Mouse (Mus musculus) forebrain, embryonic 13.5 days (tissue): Measurements from ENCODE around the gene Slc22a7. TPM values are rescaled to one million over a fixed set of nuclear protein-coding genes. Genes with fewer than 3 reads are reported as not detected.

Experiments
- ATAC-seq: fragments of 200-750 bp; cut with Nextera tagmentation; 2 replicates; pipeline ENCODE4 v1.8.0; 2017
- H3K27ac ChIP-seq: fragments of 300-500 bp; sonication (generic); 2 replicates; pipeline ENCODE4 v1.5.1; 2015; ENCODE audit warnings: inconsistent platforms, mild to moderate bottlenecking, moderate library complexity
- H3K27me3 ChIP-seq: fragments of 300-500 bp; sonication (generic); 2 replicates; pipeline ENCODE4 v1.6.1; 2015; ENCODE audit warnings: mild to moderate bottlenecking, inconsistent platforms
- H3K36me3 ChIP-seq: fragments of 300-500 bp; sonication (generic); 2 replicates; pipeline ENCODE4 v1.6.1; 2015; ENCODE audit warnings: mild to moderate bottlenecking, inconsistent platforms; ENCODE audit not compliant: poor library complexity, severe bottlenecking
- H3K4me1 ChIP-seq: fragments of 300-500 bp; sonication (generic); 2 replicates; pipeline ENCODE4 v1.6.1; 2015; ENCODE audit warnings: inconsistent platforms
- H3K4me2 ChIP-seq: fragments of 300-500 bp; sonication (generic); 2 replicates; pipeline ENCODE4 v1.6.1; 2015; ENCODE audit warnings: inconsistent platforms, mild to moderate bottlenecking, moderate library complexity
- H3K4me3 ChIP-seq: fragments of 300-500 bp; sonication (generic); 2 replicates; pipeline ENCODE4 v1.5.1; 2015; ENCODE audit warnings: mild to moderate bottlenecking, inconsistent platforms
- H3K9ac ChIP-seq: fragments of 300-500 bp; sonication (generic); 2 replicates; pipeline ENCODE4 v1.6.1; 2015; ENCODE audit warnings: mild to moderate bottlenecking, inconsistent platforms
- H3K9me3 ChIP-seq: fragments of 300-500 bp; sonication (generic); replicated peaks from 2 replicates; pipeline ENCODE4 v1.6.1; 2016; ENCODE audit warnings: inconsistent platforms
- WGBS: fragments of 180-500 bp; shearing (Covaris S2); methylation state at CpG from one replicate; pipeline ENCODE4 v1.1.7; 2015; 5-methylcytosine and 5-hydroxymethylcytosine counted together
- polyA plus RNA-seq: library from polyadenylated mRNA; unstranded; fragments of >200 nt; fragmentation: Nextera tagmentation; extraction: Ambion mirVana; gene quantifications from 2 replicates; pipeline ENCODE4 v1.2.1, GENCODE M21; 2015

The Slc22a7 gene
- 0.13 TPM in 1 of 2 replicates, not detected in the other for polyA plus RNA-seq

- H3K9ac ChIP-seq: no peak within 1 kb of the TSS
- no peak for ATAC-seq
- H3K9me3 ChIP-seq: no peaks in the 10 kb centered on the region
- H3K4me3 ChIP-seq: no peak within 1 kb of the TSS
- H3K27me3 ChIP-seq: peaks cover 19% of the 10 kb centered on the region
- H3K27ac ChIP-seq: no peak within 1 kb of the TSS
- H3K4me2 ChIP-seq: no peak within 1 kb of the TSS
- H3K4me1 ChIP-seq: peaks cover 12% of the 10 kb centered on the region; the same call in 1 of the 2 replicates
- H3K36me3 ChIP-seq: no peaks in the 10 kb centered on the region
- 88% methylated on average over 4 of the region's 4 CpGs for WGBS
Observed at GRCm38 (mm10) chr17:46438298-46438873, at the start of gene Slc22a7. Gene Slc22a7 (minus strand): TSS chr17:46438457.

- H3K4me1 ChIP-seq: peaks cover 49% of the 10 kb centered on the region
- WGBS: 0% methylated on average over 3 of the region's 49 CpGs
Observed at GRCm38 (mm10) chr17:46487431-46487830, 49.2 kb upstream of the Slc22a7 start, which contains the start of gene Ttbk1. Gene Ttbk1 (minus strand): TSS chr17:46487675.

GRCm38 (mm10) chr17:46486995-46487394 is 48.7 kb upstream of the Slc22a7 start:
- Histone ChIP-seq H3K9ac (peak overlapping the region; percentile 91), H3K4me3 (peak overlapping the region; percentile 79), H3K27me3 (peaks cover 17% of the 10 kb centered on the region; the same call in 1 of the 2 replicates), H3K4me1 (peaks cover 49% of the 10 kb centered on the region), H3K4me2 (peak overlapping the region; percentile 85), H3K9me3 (no peaks in the 10 kb centered on the region), H3K36me3 (peaks cover 2% of the 10 kb centered on the region; the same call in 1 of the 2 replicates), H3K27ac (peak overlapping the region; percentile 31; the same call in 1 of the 2 replicates)
- 2% methylated on average over 20 of the region's 22 CpGs for WGBS
- peak; percentile 58 for ATAC-seq

More at GRCm38 (mm10) chr17:46487431-46487830, 49.2 kb upstream of the Slc22a7 start, which contains the start of gene Ttbk1:
- H3K27ac ChIP-seq: peak within 1 kb of the TSS; percentile 31; the same call in 1 of the 2 replicates
- peak within 1 kb of the TSS; percentile 85 for H3K4me2 ChIP-seq
- no peaks in the 10 kb centered on the region for H3K9me3 ChIP-seq
- H3K4me3 ChIP-seq: peak within 1 kb of the TSS; percentile 79
- ATAC-seq: peak; percentile 79
- peak within 1 kb of the TSS; percentile 91 for H3K9ac ChIP-seq
- H3K36me3 ChIP-seq: no peaks in the 10 kb centered on the region
- peaks cover 17% of the 10 kb centered on the region; the same call in 1 of the 2 replicates for H3K27me3 ChIP-seq

GRCm38 (mm10) chr17:46484461-46484875 is 46.2 kb upstream of the Slc22a7 start:
- 4% methylated on average over 6 of the region's 6 CpGs for WGBS
- H3K36me3 ChIP-seq: peaks cover 17% of the 10 kb centered on the region
- no peak for ATAC-seq
- H3K27ac ChIP-seq: no peak overlapping the region
- peaks cover 49% of the 10 kb centered on the region for H3K4me1 ChIP-seq
- H3K4me2 ChIP-seq: peak overlapping the region; percentile 79
- peaks cover 17% of the 10 kb centered on the region; the same call in 1 of the 2 replicates for H3K27me3 ChIP-seq
- peak overlapping the region; percentile 65 for H3K9ac ChIP-seq
- H3K4me3 ChIP-seq: peak overlapping the region; percentile 41
- H3K9me3 ChIP-seq: no peaks in the 10 kb centered on the region

- WGBS: 2% methylated on average over 13 of the region's 13 CpGs
- peak overlapping the region; percentile 79 for H3K4me2 ChIP-seq
- H3K9me3 ChIP-seq: no peaks in the 10 kb centered on the region
- ATAC-seq: 0 out of 2 replicates have a peak, but pooled peaks have one; percentile 6
- H3K4me3 ChIP-seq: peak overlapping the region; percentile 41
- H3K27me3 ChIP-seq: peaks cover 17% of the 10 kb centered on the region; the same call in 1 of the 2 replicates
- H3K36me3 ChIP-seq: peaks cover 21% of the 10 kb centered on the region
- peak overlapping the region; percentile 35; the same call in 1 of the 2 replicates for H3K27ac ChIP-seq
- H3K9ac ChIP-seq: peak overlapping the region; percentile 65
- H3K4me1 ChIP-seq: peaks cover 49% of the 10 kb centered on the region
Observed at GRCm38 (mm10) chr17:46484021-46484431, 45.8 kb upstream of the Slc22a7 start.

- H3K4me3 ChIP-seq: peak overlapping the region; percentile 41
- H3K9me3 ChIP-seq: no peaks in the 10 kb centered on the region
- peak overlapping the region; percentile 35; the same call in 1 of the 2 replicates for H3K27ac ChIP-seq
- peaks cover 49% of the 10 kb centered on the region for H3K4me1 ChIP-seq
- H3K9ac ChIP-seq: peak overlapping the region; percentile 65
- H3K4me2 ChIP-seq: peak overlapping the region; percentile 79
- H3K27me3 ChIP-seq: peaks cover 17% of the 10 kb centered on the region; the same call in 1 of the 2 replicates
- peak; percentile 47 for ATAC-seq
- WGBS: 3% methylated on average over 16 of the region's 16 CpGs
- H3K36me3 ChIP-seq: peaks cover 26% of the 10 kb centered on the region
Observed at GRCm38 (mm10) chr17:46483561-46484001, 45.3 kb upstream of the Slc22a7 start.

- H3K4me2 ChIP-seq: no peak overlapping the region
- H3K9me3 ChIP-seq: no peaks in the 10 kb centered on the region
- H3K36me3 ChIP-seq: peaks cover 82% of the 10 kb centered on the region
- H3K4me1 ChIP-seq: no peaks in the 10 kb centered on the region
- ATAC-seq: no peak
- H3K27me3 ChIP-seq: no peaks in the 10 kb centered on the region
- H3K9ac ChIP-seq: no peak overlapping the region
- H3K27ac ChIP-seq: no peak overlapping the region
- no peak overlapping the region for H3K4me3 ChIP-seq
- 89% methylated on average over 15 of the region's 15 CpGs for WGBS
Observed at GRCm38 (mm10) chr17:46477286-46477685, 39.0 kb upstream of the Slc22a7 start.

GRCm38 (mm10) chr17:46476601-46477000 is 38.3 kb upstream of the Slc22a7 start:
- no peak overlapping the region for H3K4me3 ChIP-seq

GRCm38 (mm10) chr17:46467830-46468229 is 29.6 kb upstream of the Slc22a7 start:
- ATAC-seq: peak; percentile 63; the same call in 1 of the 2 replicates
- H3K9ac ChIP-seq: no peak overlapping the region
- peaks cover 82% of the 10 kb centered on the region for H3K36me3 ChIP-seq
- H3K9me3 ChIP-seq: no peaks in the 10 kb centered on the region
- H3K27me3 ChIP-seq: no peaks in the 10 kb centered on the region
- no peak overlapping the region for H3K4me3 ChIP-seq
- H3K4me1 ChIP-seq: 0 out of 2 replicates have a peak, but pooled peaks cover 19% of the 10 kb centered on the region
- no peak overlapping the region for H3K4me2 ChIP-seq
- 67% methylated on average over 9 of the region's 9 CpGs for WGBS
- H3K27ac ChIP-seq: peak overlapping the region; percentile 59

More at GRCm38 (mm10) chr17:46476601-46477000, 38.3 kb upstream of the Slc22a7 start:
- H3K9ac ChIP-seq: no peak overlapping the region
- H3K4me2 ChIP-seq: no peak overlapping the region
- WGBS: 94% methylated on average over 8 of the region's 8 CpGs
- no peak overlapping the region for H3K27ac ChIP-seq
- H3K4me1 ChIP-seq: no peaks in the 10 kb centered on the region
- no peaks in the 10 kb centered on the region for H3K9me3 ChIP-seq
- no peak for ATAC-seq
- peaks cover 83% of the 10 kb centered on the region for H3K36me3 ChIP-seq
- H3K27me3 ChIP-seq: no peaks in the 10 kb centered on the region

GRCm38 (mm10) chr17:46462226-46462625 is 24.0 kb upstream of the Slc22a7 start:
- Histone ChIP-seq H3K36me3 (peaks cover 61% of the 10 kb centered on the region), H3K9me3 (no peaks in the 10 kb centered on the region), H3K4me3 (no peak overlapping the region), H3K9ac (no peak overlapping the region), H3K27ac (no peak overlapping the region), H3K27me3 (peaks cover 32% of the 10 kb centered on the region), H3K4me2 (no peak overlapping the region), H3K4me1 (peaks cover 24% of the 10 kb centered on the region; the same call in 1 of the 2 replicates)
- 88% methylated on average over 5 of the region's 5 CpGs for WGBS
- no peak for ATAC-seq

GRCm38 (mm10) chr17:46461347-46461746 is 23.1 kb upstream of the Slc22a7 start:
- no peak overlapping the region for H3K9ac ChIP-seq
- no peak for ATAC-seq
- H3K4me1 ChIP-seq: peaks cover 24% of the 10 kb centered on the region; the same call in 1 of the 2 replicates
- no peak overlapping the region; the same call in 1 of the 2 replicates for H3K4me2 ChIP-seq
- H3K27me3 ChIP-seq: peaks cover 37% of the 10 kb centered on the region
- 21% methylated on average over 8 of the region's 8 CpGs for WGBS
- peaks cover 53% of the 10 kb centered on the region for H3K36me3 ChIP-seq
- no peaks in the 10 kb centered on the region for H3K9me3 ChIP-seq
- H3K4me3 ChIP-seq: no peak overlapping the region
- no peak overlapping the region for H3K27ac ChIP-seq

- H3K4me3 ChIP-seq: no peak overlapping the region
- H3K36me3 ChIP-seq: peaks cover 46% of the 10 kb centered on the region
- ATAC-seq: no peak
- H3K4me1 ChIP-seq: peaks cover 31% of the 10 kb centered on the region
- H3K9ac ChIP-seq: no peak overlapping the region
- H3K4me2 ChIP-seq: peak overlapping the region; percentile 24
- no peak overlapping the region for H3K27ac ChIP-seq
- H3K9me3 ChIP-seq: no peaks in the 10 kb centered on the region
- WGBS: 10% methylated on average over 32 of the region's 32 CpGs
- H3K27me3 ChIP-seq: peaks cover 44% of the 10 kb centered on the region
Observed at GRCm38 (mm10) chr17:46460673-46461072, 22.4 kb upstream of the Slc22a7 start.
